Mouse (Mus musculus) spleen, adult 12 weeks (tissue): Measurements from ENCODE around the gene Eppin.
"Not testable (repeated sequence)": the region's sequence is repeated elsewhere in the genome, so short reads cannot be mapped to it uniquely, and the experiment has no call there.

Source experiments
- DNase-seq: peaks from one replicate; pipeline ENCODE4 v3.0.0; 2022; ENCODE audit warnings: low spot score

Gene Eppin

DNA sequence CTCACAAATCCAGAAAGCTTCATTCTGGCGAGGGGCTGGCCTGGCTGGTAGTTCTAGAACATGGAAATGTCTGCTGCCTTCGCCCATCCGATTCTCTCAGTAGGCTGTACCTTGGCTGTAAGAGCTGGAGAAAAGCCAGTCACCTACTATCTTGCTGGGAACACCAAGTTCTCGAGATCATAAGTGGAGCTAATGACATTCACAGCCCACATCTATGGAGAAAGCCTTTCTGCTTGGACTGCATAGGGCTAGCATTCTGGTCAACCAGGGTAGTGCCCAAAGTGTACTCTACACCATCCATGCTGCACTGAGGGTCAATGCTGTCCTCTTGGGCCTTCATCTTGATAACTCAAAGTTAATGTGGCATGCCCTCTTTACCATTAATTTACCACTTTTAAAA is at the start of gene Eppin:
Eppin (minus strand) TSS at position 101 of the 400 bp plus-strand sequence.
- DNase-seq: no peak

DNA sequence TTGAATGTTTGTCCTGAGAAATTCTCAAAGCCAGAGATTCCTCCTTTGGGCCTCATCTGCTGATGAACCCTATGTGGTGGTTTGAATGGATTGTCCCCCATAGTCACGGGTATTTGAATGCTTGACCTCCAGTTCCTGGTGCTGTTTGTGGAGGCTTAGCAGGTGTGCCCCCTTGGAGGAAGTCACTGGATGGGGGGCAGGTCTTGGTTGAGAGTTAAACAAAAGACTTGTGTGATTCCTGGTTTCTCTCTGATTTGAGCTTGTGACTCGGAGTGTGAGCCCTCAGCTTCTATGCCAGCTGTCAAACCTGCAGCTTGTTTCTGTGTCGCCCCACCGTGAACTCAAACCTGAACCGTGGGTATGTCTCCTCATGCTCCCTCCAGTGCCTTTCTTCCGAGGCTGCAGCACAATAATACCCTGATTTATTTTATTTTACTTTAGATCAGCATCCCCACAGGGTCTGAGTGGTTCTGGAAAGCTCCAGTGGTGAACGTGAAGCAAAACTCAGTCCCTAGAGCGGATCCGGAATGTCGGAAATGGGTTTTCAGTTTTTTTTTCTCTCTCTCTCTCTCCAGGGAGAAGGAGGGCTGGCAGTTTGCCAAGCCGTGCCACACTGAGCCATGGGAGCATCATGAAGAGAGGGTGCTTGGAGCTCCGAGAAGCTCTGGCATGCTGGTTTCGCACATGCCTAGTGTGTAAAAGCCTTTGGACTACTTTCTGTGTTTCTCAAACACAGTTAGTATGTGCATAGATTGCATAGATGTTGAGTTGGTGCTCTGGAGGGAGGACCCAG is 48.7 kb upstream of the Eppin start:
- DNase-seq: no peak

DNA sequence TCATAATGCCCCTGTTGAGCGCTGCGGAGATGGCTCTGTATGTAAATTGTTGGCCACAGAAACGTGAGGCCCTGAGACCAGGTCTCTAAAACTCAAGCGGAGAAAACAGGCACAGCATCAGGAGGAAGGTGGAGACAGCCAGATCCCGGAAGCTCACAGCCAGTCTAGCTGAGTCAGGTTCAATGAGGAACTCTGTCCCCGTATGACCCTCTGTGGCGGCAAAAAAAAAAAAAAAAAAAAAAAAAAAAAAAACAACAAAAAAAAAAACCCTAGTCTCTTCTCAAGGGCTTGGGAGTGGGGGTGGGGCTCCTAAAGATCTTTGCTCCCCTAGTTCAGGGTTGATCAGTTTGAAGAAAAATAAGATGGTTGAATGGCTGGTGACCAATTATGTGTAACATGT is 47.7 kb upstream of the Eppin start:
- no peak for DNase-seq

DNA sequence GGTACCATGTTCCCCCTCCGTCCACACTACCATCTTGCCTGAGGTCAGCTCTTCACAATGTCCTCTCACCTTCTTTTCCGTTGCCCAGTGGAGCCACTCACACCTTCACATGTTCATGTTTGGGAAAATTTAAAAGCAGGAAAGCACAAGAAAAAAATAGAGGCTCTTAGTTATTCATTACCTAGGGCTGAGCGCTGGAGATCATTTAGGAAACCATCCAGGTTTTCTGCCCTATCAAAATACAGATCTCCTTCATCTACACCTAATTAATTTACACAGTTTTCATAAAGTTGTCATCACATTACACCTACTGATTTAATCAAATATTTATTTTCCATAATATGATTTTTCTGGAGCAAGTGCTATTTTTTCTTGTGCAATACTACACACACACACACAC is 45.3 kb upstream of the Eppin start, which contains the start of gene Wfdc16:
Wfdc16 (minus strand) TSS at position 101 of the 400 bp plus-strand sequence.
- DNase-seq: no peak

DNA sequence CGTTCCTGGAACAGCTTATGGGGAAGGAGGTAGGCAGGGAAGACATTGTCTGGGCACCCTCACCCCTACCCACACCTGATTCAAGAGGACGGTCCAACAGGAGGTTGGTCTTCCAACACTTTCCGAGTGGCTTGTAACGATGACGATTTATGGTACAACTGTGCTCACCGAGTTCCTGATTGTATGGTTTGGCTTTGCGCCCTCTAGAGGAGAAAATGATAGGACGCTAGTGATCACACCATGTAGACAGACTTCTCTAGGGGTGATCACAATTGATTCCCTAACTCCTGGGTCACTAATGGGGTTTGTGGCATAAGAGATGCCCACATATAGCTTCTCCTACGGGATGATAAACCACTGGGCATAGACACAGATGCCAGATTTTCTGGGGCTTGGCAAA is 41.9 kb upstream of the Eppin start:
- DNase-seq: no peak

DNA sequence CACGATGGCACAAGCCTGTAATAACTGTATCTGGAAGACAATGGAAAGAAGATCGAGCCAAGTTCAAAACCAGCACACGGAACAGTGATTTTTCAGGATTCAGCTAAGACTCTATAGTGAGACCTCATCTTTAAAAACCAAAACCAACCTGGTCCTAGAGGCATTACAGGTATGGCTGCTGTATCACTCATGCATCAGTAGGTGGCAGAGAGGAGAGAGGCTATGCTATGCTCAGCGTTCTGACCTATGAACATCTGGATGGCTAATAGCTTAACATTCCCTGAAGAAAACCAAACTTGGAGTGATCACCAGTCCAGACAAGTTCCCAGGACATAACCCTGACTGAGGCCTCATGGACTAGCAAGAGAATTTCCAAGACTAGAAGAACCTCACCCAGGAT is 28.4 kb upstream of the Eppin start:
- no peak for DNase-seq

DNA sequence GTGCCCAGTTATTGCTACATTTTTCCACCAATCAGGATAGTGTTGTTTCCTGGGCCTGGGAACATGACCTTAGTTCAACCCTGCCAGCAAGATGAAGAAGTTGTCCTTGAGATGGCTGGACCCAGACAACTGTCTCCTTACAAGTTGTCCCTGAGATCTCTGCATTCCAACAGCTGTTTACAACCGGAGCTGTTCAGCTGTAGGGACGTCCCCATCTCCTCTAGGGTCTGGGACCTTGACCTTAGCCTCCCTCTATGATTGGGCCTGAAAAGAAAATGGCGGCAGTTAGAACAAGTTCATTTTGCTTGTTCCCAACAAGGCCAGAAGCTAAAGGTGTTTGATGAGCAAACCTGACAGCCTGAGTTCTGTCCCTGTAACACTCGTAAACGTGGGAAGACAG is 25.7 kb upstream of the Eppin start:
- DNase-seq: no peak

DNA sequence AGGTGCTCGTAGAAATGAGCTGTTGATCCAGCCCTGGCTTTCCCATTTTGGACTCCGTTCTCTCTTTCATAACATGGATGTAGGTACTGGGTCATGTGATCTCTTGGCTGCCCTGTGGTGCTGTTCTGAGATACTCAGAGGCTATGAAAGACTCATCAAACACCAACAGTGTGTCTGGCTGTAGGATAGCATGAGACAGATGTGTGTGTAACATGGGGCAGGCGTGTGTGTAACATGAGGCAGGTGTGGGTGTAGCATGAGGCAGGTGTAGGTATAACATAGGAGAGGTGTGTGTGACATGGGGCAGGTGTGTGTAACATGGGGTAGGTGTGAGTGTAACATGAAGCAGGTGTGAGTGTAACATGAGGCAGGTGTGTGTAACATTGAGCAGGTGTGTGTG is 22.0 kb upstream of the Eppin start:
- DNase-seq: no peak

DNA sequence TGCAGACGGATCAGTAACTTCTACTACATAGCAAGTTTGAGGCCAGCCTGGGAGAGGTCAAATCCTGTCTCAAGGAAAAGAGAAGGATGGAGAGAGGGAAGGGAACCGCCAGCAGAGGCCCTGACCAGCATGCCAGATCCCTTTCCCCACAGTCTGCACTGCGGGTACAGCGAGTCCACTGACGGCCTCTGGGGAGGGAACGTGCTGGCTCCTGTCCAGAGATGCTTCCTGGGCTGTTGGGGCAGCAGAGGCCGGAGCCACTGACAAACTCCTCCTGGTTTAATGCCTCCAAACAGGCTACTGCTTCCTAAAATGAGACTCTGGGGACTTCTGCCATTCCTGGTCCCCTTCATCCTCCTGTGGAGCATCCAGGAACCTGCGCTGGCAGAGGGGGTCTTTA is 20.1 kb upstream of the Eppin start, which contains the start of the genes Wfdc6b and Wfdc8:
Wfdc6b (plus strand) TSS at position 52 of the 400 bp plus-strand sequence.
Wfdc8 (minus strand) TSS at position 156 of the 400 bp plus-strand sequence.
- not testable (repeated sequence) for DNase-seq

DNA sequence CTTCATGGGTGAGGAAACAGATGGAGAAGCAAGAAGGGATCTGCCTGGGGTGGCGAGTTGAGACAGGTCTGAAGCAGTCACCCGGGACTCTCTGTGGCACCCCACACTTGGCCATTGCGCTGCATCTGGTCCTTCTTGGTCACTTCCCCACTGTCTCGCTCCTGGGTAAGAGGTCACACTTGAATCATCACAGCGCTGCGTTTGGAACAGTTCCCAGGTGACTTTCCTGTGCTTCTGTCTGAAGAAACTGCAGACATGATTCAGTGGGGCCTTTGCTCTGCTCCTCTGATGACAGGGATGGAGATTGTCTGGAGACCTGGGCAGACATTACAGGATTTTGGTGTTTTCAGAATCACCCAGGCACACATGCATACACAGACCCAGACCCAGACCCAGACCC is 15.4 kb upstream of the Eppin start:
- DNase-seq: no peak

DNA sequence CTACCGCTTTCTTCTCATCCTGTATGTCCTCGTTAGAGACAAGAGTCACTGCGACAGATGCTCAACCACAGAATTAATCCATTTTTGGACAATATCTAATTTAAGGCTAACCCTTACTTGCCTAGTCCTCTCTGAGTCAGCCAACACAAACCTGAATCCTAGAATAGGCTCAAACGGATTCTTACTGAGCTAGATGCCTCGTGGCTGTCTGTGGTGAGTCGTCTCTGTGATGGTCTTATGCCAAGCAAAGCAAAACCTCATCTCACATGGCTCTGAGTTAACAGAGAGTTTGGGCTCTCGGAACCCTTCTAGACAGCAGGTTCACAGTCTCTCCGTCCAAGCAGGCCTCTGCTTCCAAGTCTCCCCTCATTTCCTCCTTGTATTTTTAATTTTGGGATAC is 11.0 kb upstream of the Eppin start:
- DNase-seq: no peak

DNA sequence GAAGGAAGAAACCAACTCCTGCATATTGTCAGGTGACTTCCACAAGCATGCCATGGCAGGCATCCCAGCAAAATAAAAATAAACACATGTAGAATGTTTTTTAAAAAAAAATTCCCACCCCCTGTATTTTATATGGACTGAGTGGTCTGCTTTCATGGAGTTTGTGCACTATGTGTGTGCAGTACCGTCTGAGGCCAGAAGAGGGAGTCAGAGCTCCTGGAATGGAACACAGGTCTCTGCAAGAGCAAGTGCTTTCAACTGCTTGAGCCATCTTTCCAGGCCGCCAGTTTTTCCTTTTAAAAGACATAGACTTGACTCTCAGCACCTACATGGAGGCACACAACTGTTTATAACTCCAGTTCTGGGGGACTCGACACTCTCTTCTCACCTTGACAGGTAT is 10.1 kb upstream of the Eppin start:
- no peak for DNase-seq

DNA sequence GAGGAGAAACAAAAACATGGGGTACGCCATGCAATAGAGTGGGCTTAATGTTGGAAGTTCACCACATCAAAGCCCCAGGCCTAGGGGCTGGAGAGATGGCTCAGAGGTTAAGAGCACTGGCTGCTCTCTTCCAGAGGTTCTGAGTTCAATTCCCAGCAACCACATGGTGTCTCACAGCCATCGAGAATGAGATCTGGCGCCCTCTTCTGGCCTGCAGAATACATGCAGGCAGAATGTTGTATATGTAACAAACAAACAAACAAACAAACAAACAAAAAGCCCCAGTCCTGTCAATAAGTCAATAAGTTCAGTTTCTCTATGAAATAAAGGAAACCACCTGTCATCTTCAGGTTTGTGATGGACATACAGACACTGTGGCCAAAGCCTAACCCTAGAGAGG is 6.8 kb upstream of the Eppin start:
- DNase-seq: no peak

DNA sequence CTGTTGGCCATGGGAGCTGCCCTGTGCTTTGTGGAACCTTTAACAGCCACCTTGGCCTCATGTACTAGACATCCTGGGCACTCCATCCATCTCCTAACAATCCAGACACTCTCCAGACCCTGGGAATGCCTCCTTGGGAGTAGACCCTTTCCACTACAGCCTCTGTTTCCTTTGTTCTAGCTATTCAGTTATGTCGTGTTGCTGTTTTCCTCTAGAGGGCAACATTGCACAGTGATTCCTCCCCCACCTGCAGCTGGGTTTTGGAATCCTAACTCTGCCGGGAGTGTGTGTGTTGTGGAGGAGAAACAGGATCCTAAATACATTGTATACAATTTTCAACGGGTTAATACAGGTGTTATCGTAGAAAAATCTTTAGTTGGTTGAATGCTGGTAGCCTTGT is 1.4 kb downstream of the Eppin start:
- DNase-seq: no peak

DNA sequence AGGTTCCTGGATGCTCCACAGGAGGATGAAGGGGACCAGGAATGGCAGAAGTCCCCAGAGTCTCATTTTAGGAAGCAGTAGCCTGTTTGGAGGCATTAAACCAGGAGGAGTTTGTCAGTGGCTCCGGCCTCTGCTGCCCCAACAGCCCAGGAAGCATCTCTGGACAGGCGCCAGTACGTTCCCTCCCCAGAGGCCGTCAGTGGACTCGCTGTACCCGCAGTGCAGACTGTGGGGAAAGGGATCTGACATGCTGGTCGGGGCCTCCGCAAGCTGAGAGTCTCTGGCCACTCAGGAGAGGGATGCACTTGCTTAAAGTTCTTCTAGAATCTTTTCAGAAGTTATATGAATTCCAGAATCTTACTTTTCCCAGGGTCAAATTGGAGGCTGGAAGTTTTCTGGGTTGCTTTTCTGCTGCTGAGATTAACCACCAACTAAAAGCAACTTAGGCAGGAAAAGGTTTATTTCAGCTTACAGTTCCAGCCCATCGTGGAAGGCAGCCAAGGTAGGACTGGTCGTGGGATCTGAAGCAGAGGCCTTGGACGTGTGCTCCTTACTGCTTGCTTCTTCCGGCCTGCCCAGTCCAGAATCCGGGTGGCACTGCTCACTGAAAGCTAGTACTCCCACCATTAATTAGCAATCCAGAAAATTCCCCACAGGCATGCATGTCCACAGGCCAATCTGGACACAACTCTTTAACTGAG is 8.2 kb downstream of the Eppin start, which contains the start of gene Wfdc6a:
Wfdc6a (minus strand) TSS at position 423 of the 701 bp plus-strand sequence.
- not testable (repeated sequence) for DNase-seq

DNA sequence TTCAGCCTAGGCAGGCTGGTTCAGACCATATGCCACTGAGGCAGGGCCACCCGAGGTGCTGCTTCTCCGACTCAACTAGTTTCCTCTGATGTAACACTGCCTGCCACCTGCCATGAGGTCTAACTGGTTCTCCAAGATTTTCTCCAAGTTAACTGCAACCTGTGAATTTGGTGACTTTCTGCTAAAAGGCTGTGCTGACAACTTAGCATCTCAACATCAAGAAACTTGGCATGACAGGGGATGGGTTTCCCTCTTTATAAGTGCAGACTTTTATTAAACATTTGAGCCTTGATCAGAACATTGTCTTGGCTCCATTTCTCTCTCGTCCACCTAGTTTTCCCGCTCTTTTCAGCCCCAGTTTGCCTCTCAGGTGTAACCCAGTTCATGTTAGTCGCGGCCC is 20.0 kb downstream of the Eppin start, which contains the start of gene Spint3:
Spint3 (minus strand) TSS at position 101 of the 400 bp plus-strand sequence.
- DNase-seq: not testable (repeated sequence)

DNA sequence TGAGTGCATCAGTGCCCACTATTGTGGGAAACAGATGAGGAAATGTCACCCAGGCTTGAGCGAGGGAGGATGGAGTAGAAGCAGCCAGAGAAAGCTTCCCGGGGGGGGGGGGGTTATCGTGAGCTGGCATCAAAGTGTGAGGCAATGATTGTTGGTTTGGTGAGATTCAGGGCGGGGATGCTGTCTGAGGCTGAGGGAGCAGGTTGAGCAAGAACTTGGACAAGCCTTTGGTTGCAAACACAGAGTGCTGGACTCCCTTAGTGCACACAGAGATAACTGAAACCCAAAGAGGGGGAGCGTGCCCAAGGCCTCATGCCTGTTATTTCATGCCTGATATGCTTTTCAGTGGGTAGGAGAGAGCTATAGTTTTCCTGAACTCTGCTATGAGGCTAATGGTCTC is 25.9 kb downstream of the Eppin start:
- no peak for DNase-seq

DNA sequence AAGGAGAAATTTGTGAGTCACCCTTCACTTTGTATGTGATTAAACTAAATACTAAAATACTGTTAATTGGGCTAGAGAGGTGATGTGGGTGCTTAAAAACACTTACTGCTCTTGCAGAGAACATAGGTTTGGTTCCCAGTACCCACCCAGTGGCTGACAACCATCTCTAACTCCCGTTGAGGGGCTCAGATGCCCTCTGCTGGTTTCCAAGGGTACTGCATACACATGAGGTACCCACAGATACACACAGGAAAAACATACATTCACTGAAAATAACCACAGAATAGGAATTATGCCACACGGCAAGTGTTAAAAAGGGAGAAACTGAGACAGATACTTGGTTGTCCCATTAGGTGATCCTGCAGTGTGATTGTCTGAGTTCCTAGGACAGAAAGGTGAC is 26.4 kb downstream of the Eppin start:
- DNase-seq: no peak

DNA sequence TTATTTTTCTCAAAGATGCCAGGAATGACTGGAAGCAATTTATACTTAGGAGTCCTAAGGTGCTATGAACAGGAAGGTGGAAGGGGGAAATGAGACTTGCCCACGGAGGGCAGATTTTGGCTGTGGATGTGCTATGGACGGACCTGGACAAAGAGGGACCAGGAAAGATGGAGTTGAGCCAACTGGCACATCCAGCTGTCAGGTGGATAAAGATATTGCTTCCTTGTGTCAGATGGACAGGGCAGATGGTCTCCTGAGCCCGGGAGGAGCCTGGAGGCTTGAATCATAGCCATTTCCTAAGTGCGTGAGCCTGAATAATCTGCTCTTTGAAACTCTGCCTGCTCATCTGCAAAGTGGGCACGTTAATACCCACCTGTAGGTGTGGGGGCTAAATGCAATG is 29.0 kb downstream of the Eppin start:
- DNase-seq: no peak

DNA sequence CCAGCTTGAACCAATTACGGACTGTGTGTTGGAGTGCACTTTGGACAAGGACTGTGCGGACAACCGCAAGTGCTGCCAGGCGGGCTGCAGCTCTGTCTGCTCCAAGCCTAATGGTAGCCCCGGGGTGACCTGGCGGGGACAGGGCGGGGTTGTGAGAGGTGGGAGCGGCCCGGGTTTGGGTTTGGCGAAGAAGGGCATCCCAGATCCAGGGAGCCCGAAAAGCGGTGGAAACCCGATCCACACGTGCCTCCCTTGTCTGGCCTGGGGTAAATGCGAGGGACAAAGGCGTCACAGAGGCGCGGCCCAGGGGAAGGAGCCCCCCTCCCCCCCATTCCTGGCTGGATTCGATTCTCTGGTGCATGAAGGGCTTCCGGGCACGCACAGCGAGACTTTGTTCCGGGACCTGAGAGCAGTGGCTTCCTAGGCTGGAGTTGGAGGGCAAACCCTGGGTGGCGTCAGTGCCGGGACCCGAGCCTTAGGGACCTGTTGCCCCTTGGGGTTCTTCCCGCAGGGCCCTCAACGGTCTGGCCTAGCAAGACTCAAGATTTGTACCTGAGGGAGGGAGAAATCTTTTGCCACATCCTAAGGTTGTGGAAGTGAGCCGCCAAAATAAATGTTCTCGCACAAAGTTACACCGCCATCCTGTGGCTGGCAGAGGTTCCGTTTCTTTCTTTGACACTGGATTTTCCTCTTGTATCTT is 29.9 kb downstream of the Eppin start:
- no peak for DNase-seq

DNA sequence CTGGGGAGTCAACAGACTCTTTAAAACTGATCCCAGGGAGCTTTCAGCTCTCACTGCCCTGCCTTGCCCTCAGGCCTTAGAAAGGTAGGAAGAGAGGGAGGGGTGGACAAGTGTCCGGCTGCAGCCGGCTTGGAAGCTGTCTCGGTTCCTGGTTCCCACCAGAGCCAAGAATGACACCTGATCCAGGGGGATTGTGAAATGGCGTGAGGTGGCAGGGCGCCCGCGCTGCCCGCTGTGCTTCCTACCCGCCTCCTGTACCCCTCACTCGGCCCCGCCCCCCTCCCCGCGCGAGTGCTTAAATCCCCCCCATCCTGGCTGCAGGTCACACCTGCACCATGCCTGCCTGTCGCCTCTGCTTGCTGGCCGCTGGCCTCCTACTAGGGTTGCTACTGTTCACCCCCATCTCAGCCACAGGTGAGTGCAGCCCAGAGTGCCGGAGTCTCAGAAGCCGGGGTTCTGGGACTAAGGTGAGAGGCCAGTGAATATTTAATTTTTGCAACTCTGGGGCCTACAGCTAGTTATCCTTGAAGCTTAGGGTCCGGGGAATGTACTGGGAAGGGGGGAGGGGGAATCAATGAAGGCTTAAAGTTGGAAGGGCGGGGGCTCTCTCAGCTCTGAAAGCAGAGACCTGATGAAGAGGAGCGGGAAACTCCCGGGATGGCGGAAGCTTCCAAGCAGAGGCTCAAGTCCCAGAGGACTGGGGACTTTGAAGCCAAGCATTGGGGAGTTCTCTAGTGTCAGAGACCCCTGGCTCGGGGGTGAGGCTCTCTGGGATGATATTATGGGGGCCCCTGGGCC is 30.8 kb downstream of the Eppin start, which contains the start of gene Wfdc2:
Wfdc2 (plus strand) TSS at position 23 of the 798 bp plus-strand sequence.
- DNase-seq: no peak

DNA sequence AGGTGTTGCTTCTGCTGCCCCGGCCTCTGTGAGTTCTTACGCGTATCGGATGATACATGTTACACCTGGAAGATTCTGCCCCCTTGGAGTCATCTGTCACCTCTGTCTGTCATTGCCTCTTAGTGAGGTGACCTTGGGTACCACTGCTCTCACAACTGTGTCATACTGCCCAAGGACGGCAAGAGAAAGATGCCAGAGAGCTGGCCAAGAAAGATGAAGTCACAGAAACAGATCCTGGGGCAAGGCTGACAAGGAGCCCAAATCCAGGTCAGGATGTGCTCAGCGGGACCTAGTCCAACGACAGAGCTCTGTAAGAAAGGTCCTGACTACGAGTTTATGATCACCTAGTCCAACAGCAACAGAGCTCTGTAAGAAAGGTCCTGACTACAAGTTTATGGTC is 33.3 kb downstream of the Eppin start:
- no peak for DNase-seq
